Mouse (Mus musculus) liver, embryonic 15.5 days (tissue): ENCODE measurements at regions not wholly inside any gene's neighbourhood (a gene's known extent, or its start where the extent isn't known, plus 50 kb on each side); places are given as distances from the start of the nearest gene placed in this dataset.

Experiments
- ATAC-seq: fragments of 200-750 bp; cut with Nextera tagmentation; 2 replicates; pipeline ENCODE4 v1.8.0; 2017; ENCODE audit warnings: moderate number of reproducible peaks, mild to moderate bottlenecking, moderate library complexity; ENCODE audit not compliant: insufficient read depth
- H3K27ac ChIP-seq: fragments of 300-500 bp; sonication (generic); replicated peaks from 2 replicates; pipeline ENCODE4 v1.5.1; 2015; ENCODE audit warnings: mild to moderate bottlenecking, inconsistent platforms
- H3K27me3 ChIP-seq: fragments of 300-500 bp; sonication (generic); 2 replicates; pipeline ENCODE4 v1.6.1; 2015; ENCODE audit warnings: mild to moderate bottlenecking, inconsistent platforms
- H3K36me3 ChIP-seq: fragments of 300-500 bp; sonication (generic); replicated peaks from 2 replicates; pipeline ENCODE4 v1.6.1; 2015; ENCODE audit warnings: moderate library complexity, mild to moderate bottlenecking, inconsistent platforms
- H3K4me1 ChIP-seq: fragments of 300-500 bp; sonication (generic); replicated peaks from 2 replicates; pipeline ENCODE4 v1.6.1; 2015; ENCODE audit warnings: inconsistent platforms
- H3K4me2 ChIP-seq: fragments of 300-500 bp; sonication (generic); 2 replicates; pipeline ENCODE4 v1.6.1; 2015; ENCODE audit warnings: moderate library complexity, mild to moderate bottlenecking, inconsistent platforms
- H3K4me3 ChIP-seq: fragments of 300-500 bp; sonication (generic); replicated peaks from 2 replicates; pipeline ENCODE4 v1.5.1; 2015; ENCODE audit warnings: mild to moderate bottlenecking, inconsistent platforms
- H3K9ac ChIP-seq: fragments of 300-500 bp; sonication (generic); 2 replicates; pipeline ENCODE4 v1.6.1; 2015; ENCODE audit warnings: moderate library complexity, mild to moderate bottlenecking, inconsistent platforms
- H3K9me3 ChIP-seq: fragments of 300-500 bp; sonication (generic); replicated peaks from 2 replicates; pipeline ENCODE4 v1.6.1; 2016; ENCODE audit warnings: inconsistent platforms
- WGBS: fragments of 180-500 bp; shearing (Covaris S2); methylation state at CpG from one replicate; pipeline ENCODE4 v1.1.7; 2015; ENCODE audit warnings: mixed read lengths; ENCODE audit not compliant: insufficient replicate concordance; 5-methylcytosine and 5-hydroxymethylcytosine counted together

DNA sequence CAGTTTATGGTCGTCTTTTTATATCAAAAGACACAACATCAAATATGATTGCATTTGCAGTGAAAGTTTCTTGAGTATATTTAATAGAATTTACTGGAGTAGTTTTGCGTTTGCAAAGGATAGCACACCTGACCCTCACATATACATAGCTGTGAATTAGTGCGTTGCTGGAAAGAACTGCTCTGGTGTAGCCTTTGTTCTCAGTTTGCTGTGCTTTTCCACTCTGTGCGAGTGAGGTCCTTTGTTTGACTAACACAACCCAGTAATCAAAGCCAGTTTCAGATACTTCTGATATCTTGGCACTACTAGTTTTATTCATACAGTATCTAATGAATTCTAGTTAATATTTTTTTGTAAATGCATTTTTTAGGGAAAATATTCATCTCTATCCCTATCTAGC is 84.7 kb downstream of the Trim52 start:
- Histone ChIP-seq H3K9me3 (no peaks in the 10 kb centered on the region), H3K36me3 (no peaks in the 10 kb centered on the region), H3K4me1 (no peaks in the 10 kb centered on the region), H3K4me3 (no peak overlapping the region), H3K27ac (no peak overlapping the region), H3K9ac (no peak overlapping the region), H3K4me2 (no peak overlapping the region), H3K27me3 (no peaks in the 10 kb centered on the region)
- no peak for ATAC-seq
- 65% methylated on average over 4 of the region's 4 CpGs for WGBS

DNA sequence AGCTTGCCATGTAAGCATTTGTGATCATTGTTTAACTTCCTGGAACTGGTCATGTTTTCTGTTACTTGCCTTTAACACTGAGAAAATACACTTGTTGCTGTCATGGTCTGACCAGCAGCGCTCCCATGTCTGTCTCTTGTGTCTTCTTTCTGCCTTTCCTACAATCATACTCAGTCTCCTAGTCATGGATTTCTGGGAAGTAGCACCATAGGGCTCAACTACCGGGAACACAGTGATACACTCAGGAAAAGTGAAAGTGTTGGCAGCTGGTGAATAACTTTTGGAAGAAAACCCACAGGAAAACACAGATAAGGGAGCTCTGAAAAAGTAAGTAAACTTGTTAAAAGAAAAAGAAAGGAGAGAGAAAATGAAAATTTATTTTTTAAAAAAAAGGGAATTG is 87.6 kb downstream of the Trim52 start:
- no peaks in the 10 kb centered on the region for H3K4me1 ChIP-seq
- 56% methylated on average over 2 of the region's 2 CpGs for WGBS
- no peak overlapping the region for H3K4me3 ChIP-seq
- no peak overlapping the region for H3K9ac ChIP-seq
- H3K9me3 ChIP-seq = no peaks in the 10 kb centered on the region
- no peaks in the 10 kb centered on the region for H3K36me3 ChIP-seq
- H3K27ac ChIP-seq = no peak overlapping the region
- no peak overlapping the region for H3K4me2 ChIP-seq
- no peak for ATAC-seq
- no peaks in the 10 kb centered on the region for H3K27me3 ChIP-seq

DNA sequence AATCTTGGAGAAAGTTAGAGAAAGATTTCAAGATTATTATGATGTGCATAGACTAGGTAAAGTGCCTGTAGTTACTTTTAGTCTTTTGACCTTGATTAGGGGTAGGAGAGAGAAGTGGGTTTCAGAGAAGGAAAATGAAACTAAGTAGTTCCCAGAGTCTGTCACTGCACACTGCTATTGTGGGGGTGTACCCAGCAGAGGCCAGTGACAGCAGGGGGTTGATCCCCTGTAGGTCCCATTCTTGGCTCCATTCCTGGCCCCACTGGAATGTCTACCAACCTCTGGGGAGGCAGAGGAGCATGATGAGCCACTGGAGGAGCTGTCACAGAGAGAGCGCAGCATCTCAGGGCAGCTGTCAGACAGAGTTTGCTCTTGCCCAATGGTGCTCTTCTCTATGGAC is 88.1 kb downstream of the Trim52 start:
- Histone ChIP-seq H3K36me3 (no peaks in the 10 kb centered on the region), H3K4me2 (no peak overlapping the region), H3K4me1 (no peaks in the 10 kb centered on the region), H3K9ac (no peak overlapping the region), H3K4me3 (no peak overlapping the region), H3K27me3 (no peaks in the 10 kb centered on the region), H3K9me3 (no peaks in the 10 kb centered on the region), H3K27ac (no peak overlapping the region)
- WGBS = 70% methylated on average over 1 of the region's 1 CpGs
- no peak for ATAC-seq

DNA sequence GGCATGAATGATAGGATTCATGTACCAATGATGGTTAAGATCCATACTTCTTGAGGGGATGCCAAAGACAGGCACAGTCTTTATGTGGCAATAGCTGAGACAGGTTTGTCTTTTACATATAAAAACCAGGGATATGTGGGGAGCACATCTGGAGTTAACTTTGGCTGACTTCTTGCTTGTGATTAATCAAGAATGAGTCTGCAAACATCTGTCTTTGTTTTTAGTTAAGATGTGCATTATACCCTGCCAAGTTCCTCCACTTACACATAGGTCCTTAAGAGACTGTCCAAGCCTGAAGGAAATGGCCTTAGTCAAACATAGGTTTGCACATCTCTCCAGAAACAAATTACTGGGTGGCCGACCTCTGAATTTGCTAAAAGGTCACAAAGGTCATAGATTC is 91.8 kb downstream of the Trim52 start:
- Histone ChIP-seq H3K9me3 (no peaks in the 10 kb centered on the region), H3K27me3 (no peaks in the 10 kb centered on the region), H3K36me3 (no peaks in the 10 kb centered on the region), H3K4me2 (no peak overlapping the region), H3K4me3 (no peak overlapping the region), H3K9ac (no peak overlapping the region), H3K27ac (no peak overlapping the region), H3K4me1 (no peaks in the 10 kb centered on the region)
- ATAC-seq = no peak
- WGBS = 54% methylated on average over 1 of the region's 1 CpGs

DNA sequence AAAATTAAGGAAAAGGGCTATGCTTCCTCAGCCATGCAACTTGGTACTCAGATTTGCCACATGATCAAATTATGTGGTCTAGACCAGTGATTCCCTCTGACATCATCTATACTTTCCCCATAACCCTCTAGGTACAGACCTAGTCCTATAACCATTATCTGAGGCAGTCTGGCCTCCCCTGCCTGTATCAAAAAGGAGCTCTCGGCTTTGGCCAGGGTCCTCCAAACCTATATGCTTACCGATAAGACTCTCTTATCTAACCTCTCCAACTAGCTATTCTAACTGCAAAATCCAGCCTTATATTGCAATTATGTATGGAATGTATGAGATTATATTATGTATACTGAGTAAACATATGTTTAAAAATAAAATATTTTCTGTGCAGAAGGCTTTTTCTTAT is 93.1 kb downstream of the Trim52 start:
- no peaks in the 10 kb centered on the region for H3K27me3 ChIP-seq
- WGBS = 33% methylated on average over 2 of the region's 2 CpGs
- ATAC-seq = peak; percentile 60; the same call in 1 of the 2 replicates

DNA sequence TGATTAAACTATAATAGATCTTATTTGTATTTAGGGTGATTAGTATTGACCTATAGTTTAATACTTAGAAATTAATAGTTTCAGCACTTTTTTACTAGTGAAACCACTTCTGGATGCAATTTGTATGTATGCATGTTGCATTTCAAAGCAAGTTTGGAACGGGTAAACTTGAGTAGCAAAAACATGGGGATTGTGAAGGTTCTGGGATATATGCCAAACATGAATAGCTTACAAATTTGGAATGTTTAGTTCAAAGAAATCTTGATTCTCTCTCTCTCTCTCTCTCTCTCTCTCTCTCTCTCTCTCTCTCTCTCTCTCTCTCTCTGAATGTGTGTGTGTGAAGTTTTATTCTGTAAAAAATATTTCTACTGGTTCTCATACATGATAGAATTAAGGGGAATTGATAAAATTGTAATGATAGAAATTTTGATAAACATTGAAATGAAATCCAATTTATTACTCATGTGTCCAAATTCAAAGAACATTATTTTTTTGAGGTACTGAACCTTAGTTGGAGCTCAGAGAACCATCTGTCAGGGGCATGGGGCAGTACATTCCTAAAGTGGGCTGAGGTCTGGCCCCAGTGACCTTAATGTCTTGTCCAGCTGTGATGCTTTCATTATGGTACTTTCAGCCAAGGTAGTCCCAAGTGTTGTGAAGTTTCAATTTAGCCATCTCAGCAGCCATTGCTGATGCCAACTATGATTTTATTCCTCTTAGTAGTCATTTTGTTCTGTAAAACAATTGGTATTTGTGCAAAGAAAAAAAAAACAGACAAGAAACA is 93.7 kb downstream of the Trim52 start:
- no peaks in the 10 kb centered on the region for H3K4me1 ChIP-seq
- ATAC-seq = no peak
- H3K27me3 ChIP-seq = no peaks in the 10 kb centered on the region
- H3K36me3 ChIP-seq = no peaks in the 10 kb centered on the region
- 62% methylated on average over 1 of the region's 1 CpGs for WGBS
- no peaks in the 10 kb centered on the region for H3K9me3 ChIP-seq
- H3K9ac ChIP-seq = no peak overlapping the region
- no peak overlapping the region for H3K4me2 ChIP-seq
- no peak overlapping the region for H3K27ac ChIP-seq
- no peak overlapping the region for H3K4me3 ChIP-seq

More for the DNA sequence above, 93.1 kb downstream of the Trim52 start:
- Histone ChIP-seq H3K4me2 (no peak overlapping the region), H3K27ac (no peak overlapping the region), H3K9me3 (no peaks in the 10 kb centered on the region), H3K36me3 (no peaks in the 10 kb centered on the region), H3K4me1 (no peaks in the 10 kb centered on the region), H3K4me3 (no peak overlapping the region), H3K9ac (no peak overlapping the region)

DNA sequence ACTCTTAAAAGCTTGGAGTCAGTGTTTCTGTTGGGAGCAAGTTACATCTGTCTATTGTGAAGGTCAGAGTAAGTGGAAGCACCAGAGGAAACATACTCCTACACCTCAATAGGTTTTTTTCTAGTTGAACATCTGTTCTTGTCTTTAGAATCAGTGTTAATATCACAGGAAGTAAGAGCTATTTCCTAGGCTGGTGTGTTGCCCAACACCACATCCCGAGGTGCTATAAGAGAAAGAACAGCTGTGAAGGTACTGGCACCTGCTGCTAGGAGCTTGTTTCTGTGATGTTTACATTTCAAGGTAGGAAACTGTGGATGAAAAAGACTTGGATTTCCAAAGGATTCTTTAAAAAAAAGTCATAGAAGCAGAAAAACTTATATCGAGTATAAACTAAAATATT is 105.1 kb downstream of the Trim52 start:
- H3K36me3 ChIP-seq = no peaks in the 10 kb centered on the region
- H3K4me1 ChIP-seq = no peaks in the 10 kb centered on the region
- no peak overlapping the region for H3K4me2 ChIP-seq
- no peak overlapping the region for H3K9ac ChIP-seq
- 32% methylated on average over 2 of the region's 2 CpGs for WGBS
- no peak overlapping the region for H3K4me3 ChIP-seq
- no peak for ATAC-seq
- H3K27ac ChIP-seq = no peak overlapping the region
- H3K9me3 ChIP-seq = no peaks in the 10 kb centered on the region
- no peaks in the 10 kb centered on the region for H3K27me3 ChIP-seq

DNA sequence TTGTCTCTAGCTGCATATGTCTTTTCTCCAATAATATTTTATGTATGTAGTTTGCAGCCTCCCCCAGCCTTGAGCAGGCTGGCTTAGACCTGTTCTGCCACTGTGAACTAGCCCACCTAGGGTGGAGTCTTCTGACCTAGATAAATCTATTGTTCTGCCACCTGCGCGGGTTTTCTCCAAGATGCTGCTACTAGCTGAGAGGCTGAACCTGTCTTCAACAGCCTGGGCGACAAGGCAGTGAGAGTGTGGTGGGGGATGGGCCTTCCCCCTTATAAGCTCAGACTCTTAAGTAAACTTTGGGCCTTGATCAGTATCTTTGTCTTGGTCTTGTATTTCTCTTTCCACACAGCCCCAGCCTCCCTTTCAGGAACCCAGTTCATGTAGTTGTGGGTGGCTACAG is 111.7 kb downstream of the Trim52 start:
- no peak for ATAC-seq

DNA sequence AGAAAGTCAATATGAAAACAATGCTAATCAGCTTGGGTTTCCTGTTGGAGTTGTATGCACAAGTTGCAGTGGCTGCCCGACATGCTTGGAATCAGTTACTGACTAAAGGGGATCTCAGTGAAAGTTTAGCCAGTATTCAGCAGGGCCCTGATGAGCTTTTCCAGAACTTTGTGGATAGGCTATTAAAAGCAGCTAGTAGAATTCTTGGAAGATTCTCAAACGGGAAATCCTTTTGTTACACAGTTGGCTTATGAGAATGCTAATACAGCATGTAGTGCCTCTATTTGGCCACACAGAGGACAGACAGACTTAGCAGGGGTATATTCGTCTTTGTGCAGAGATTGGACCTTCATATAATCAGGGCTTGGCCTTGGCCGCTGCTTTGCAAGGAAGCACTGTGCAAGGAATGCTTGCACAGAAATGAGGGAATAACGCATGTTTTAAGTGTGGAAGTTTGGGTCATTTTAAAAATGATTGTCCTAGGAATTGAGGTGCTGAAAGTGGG is 113.3 kb downstream of the Trim52 start:
- H3K36me3 ChIP-seq = no peaks in the 10 kb centered on the region
- no peak overlapping the region for H3K9ac ChIP-seq
- no peaks in the 10 kb centered on the region for H3K9me3 ChIP-seq
- no peak overlapping the region for H3K4me3 ChIP-seq
- no peak for ATAC-seq
- no peak overlapping the region for H3K4me2 ChIP-seq
- H3K27me3 ChIP-seq = no peaks in the 10 kb centered on the region
- no peaks in the 10 kb centered on the region for H3K4me1 ChIP-seq
- no peak overlapping the region for H3K27ac ChIP-seq
- 59% methylated on average over 5 of the region's 5 CpGs for WGBS

More for the DNA sequence above, 111.7 kb downstream of the Trim52 start:
- Histone ChIP-seq H3K27ac (no peak overlapping the region), H3K27me3 (no peaks in the 10 kb centered on the region), H3K36me3 (no peaks in the 10 kb centered on the region), H3K9ac (no peak overlapping the region), H3K9me3 (no peaks in the 10 kb centered on the region), H3K4me2 (no peak overlapping the region), H3K4me3 (no peak overlapping the region), H3K4me1 (no peaks in the 10 kb centered on the region)
- 70% methylated on average over 3 of the region's 3 CpGs for WGBS

DNA sequence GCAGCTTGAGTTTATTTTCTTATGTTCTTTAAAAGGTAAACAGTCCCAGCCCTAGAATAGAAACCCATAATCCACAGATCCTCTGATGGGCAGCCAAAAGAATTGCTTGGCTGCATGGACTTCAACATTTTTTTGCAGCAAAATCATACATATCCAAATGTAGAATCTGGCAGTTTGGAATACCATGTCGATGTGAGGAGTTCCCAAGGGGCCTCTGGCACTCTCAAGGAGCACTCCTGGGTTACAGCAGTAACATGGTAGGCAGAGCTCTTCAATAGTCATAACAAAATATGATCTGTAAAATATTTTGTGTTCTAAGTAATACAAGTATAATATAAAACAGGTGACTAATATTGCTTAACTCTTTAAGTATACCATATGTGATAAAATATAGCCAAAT is 119.4 kb downstream of the Trim52 start:
- Histone ChIP-seq H3K4me3 (no peak overlapping the region), H3K4me1 (no peaks in the 10 kb centered on the region), H3K36me3 (no peaks in the 10 kb centered on the region), H3K27ac (no peak overlapping the region), H3K9ac (no peak overlapping the region), H3K9me3 (no peaks in the 10 kb centered on the region), H3K27me3 (no peaks in the 10 kb centered on the region), H3K4me2 (no peak overlapping the region)
- ATAC-seq = no peak
- WGBS = 49% methylated on average over 1 of the region's 1 CpGs

DNA sequence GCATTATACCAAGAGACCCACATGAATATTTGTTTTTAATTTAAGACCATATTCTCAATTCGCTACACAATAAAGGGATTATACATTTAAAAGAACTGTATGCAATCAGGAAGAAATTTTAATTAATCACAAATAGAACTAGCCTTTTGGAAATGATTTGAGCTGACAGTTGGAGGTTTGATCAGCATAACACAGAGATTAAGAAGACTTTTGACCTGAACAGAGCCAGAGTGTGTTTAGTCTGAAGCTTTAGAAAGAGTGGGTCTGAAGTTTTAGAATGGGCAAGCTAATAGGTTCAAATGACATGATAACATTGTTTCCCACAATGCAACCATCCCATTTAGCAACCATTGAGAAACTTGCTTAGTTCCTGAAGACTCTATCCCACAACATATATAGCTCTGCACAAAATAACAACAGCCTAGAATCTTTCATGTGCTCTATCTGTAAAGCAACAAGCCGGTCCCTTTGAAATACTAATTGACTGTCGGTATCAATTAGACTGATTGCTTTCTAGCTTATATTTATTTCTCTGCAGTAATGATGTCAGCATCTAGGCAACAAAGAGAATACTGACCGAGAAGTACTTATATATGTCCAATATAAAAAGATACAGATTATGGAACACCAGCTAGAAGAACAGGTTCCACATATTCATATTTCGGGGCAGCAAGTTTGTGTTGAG is 135.9 kb downstream of the Trim52 start:
- Histone ChIP-seq H3K9me3 (no peaks in the 10 kb centered on the region), H3K4me2 (no peak overlapping the region), H3K36me3 (no peaks in the 10 kb centered on the region), H3K27ac (no peak overlapping the region), H3K27me3 (no peaks in the 10 kb centered on the region), H3K4me3 (no peak overlapping the region), H3K4me1 (no peaks in the 10 kb centered on the region), H3K9ac (no peak overlapping the region)
- 63% methylated on average over 5 of the region's 5 CpGs for WGBS
- no peak for ATAC-seq
